Comparison of ENCODE assay signal across 36 mouse cellular contexts in genomic region chr8:3425217-3425616, GRCm38 (mm10). TPM values are rescaled to one million over a fixed set of nuclear protein-coding genes. Genes with fewer than 3 reads are reported as not detected.
A peak's percentile ranks its signal among the peaks of the same experiment; 100 is the strongest.
DNase-seq lines count a peak whose midpoint lies in the region; ATAC-seq and TF ChIP-seq lines count a peak whose summit lies in the region.
"Had no signal": no experiment of that assay in that cellular context is flagged by ENCODE, and none has a peak within 500 bp of the region (broad histone marks: within the 10 kb centered on the region; RNA-seq: fewer than 3 reads in every experiment).

No protein-coding gene starts in this region.

- DNase-seq in gastrocnemius, adult 2 months, result no peak
- no peak for DNase-seq in gastrocnemius, postnatal 10 days
- peak; percentile 17 for DNase-seq in lung, postnatal 0 days (ENCODE audit: low spot score)
- no peak for DNase-seq in lung, postnatal 4 days
- DNase-seq in large intestine, adult 2 months (ENCODE audit: low read depth, low spot score), result peak; percentile 43
- DNase-seq in neural tube, embryonic 10.5 days (ENCODE audit: extremely low spot score, low spot score), result no peak
- DNase-seq in cerebellum, adult 9-11 months, result no peak
- DNase-seq: adrenal gland, adult 2 months; adrenal gland, postnatal 36 days; cerebellum, adult 2 months; cerebellum, postnatal 25 days; gastrocnemius, postnatal 25 days; kidney, adult 11 months; kidney, postnatal 14 days; lung, embryonic 14.5 days; spleen, adult 18-20 months; thymus, postnatal 14 days had no signal

- H3K9me3 ChIP-seq in lung, postnatal 0 days (ENCODE audit: low read length), result no peaks in the 10 kb centered on the region
- H3K9me3 ChIP-seq: forebrain, embryonic 13.5 days; heart, embryonic 15.5 days; limb, embryonic 12.5 days; liver, embryonic 15.5 days; midbrain, embryonic 10.5 days; midbrain, embryonic 15.5 days had no signal

- TF ChIP-seq EP300 in lung, postnatal 0 days (IDR thresholded peaks at IDR 0.05), result no peak

- H3K4me3 ChIP-seq in gastrocnemius, adult 2 months, result no peak overlapping the region
- H3K4me3 ChIP-seq in lung, postnatal 0 days (ENCODE audit: low read depth, low read length), result no peak overlapping the region
- no peak overlapping the region for H3K4me3 ChIP-seq in brown adipose tissue, adult 24 weeks (ENCODE audit: insufficient read depth, low read depth, low read length)
- H3K4me3 ChIP-seq: forebrain, embryonic 13.5 days; heart, embryonic 15.5 days; left cerebral cortex, adult 2 months; limb, embryonic 12.5 days; liver, embryonic 15.5 days; midbrain, embryonic 10.5 days; midbrain, embryonic 15.5 days had no signal

- intact Hi-C loops in gastrocnemius, adult 2 months (cut with DNase I), result no loop called here

- H3K4me2 ChIP-seq in lung, postnatal 0 days (replicated peaks; ENCODE audit: low read depth, low read length), result no peak overlapping the region
- H3K4me2 ChIP-seq: forebrain, embryonic 13.5 days; heart, embryonic 15.5 days; limb, embryonic 12.5 days; liver, embryonic 15.5 days; lung, embryonic 14.5 days; midbrain, embryonic 15.5 days had no signal

- no peaks in the 10 kb centered on the region for H3K4me1 ChIP-seq in lung, postnatal 0 days (ENCODE audit: insufficient read depth, low read depth, low read length)
- H3K4me1 ChIP-seq in brown adipose tissue, adult 24 weeks (ENCODE audit: control insufficient read depth, insufficient read depth, insufficient read length, low read length), result peaks cover 4% of the 10 kb centered on the region; the same call in 1 of the 2 replicates
- H3K4me1 ChIP-seq: forebrain, embryonic 13.5 days; liver, embryonic 15.5 days; midbrain, embryonic 10.5 days; midbrain, embryonic 15.5 days had no signal

- H3K36me3 ChIP-seq in lung, postnatal 0 days (ENCODE audit: insufficient read depth, low read length), result peaks cover 13% of the 10 kb centered on the region; the same call in 1 of the 2 replicates

- ATAC-seq in lung, postnatal 0 days, result peak; percentile 35; the same call in 1 of the 2 replicates
- ATAC-seq: activated CD4-positive, CD25-positive, alpha-beta regulatory T cell, adult 4 months; forebrain, embryonic 13.5 days; hindbrain, embryonic 16.5 days; midbrain, embryonic 15.5 days had no signal

- H3K27ac ChIP-seq in gastrocnemius, adult 2 months, result peak overlapping the region; percentile 62
- H3K27ac ChIP-seq in lung, postnatal 0 days (ENCODE audit: low read length), result no peak overlapping the region
- H3K27ac ChIP-seq in brown adipose tissue, adult 24 weeks (replicated peaks; ENCODE audit: low read depth, low read length), result peak overlapping the region; percentile 96
- H3K27ac ChIP-seq: forebrain, embryonic 13.5 days; heart, embryonic 15.5 days; left cerebral cortex, adult 2 months; limb, embryonic 12.5 days; liver, embryonic 15.5 days; midbrain, embryonic 10.5 days; midbrain, embryonic 15.5 days had no signal

- 62% methylated on average over 5 of the region's 5 CpGs for WGBS in lung, postnatal 0 days
- WGBS in large intestine, adult 2 months, result 32% methylated on average over 5 of the region's 5 CpGs

- peak; percentile 9; the same call in 1 of the 2 replicates for TF ChIP-seq CTCF in gastrocnemius, adult 2 months (IDR thresholded peaks at IDR 0.05)
- TF ChIP-seq CTCF in lung, postnatal 0 days (IDR thresholded peaks at IDR 0.05), result no peak

- H3K9ac ChIP-seq in lung, postnatal 0 days (replicated peaks; ENCODE audit: low read depth), result no peak overlapping the region
- H3K9ac ChIP-seq: forebrain, embryonic 13.5 days; heart, embryonic 15.5 days; limb, embryonic 12.5 days; liver, embryonic 15.5 days; lung, embryonic 14.5 days; midbrain, embryonic 15.5 days had no signal

- H3K27me3 ChIP-seq in lung, postnatal 0 days (replicated peaks; ENCODE audit: insufficient read depth, low read length), result no peaks in the 10 kb centered on the region
- H3K27me3 ChIP-seq: CH12.LX; forebrain, embryonic 13.5 days; heart, embryonic 15.5 days; limb, embryonic 12.5 days; liver, embryonic 15.5 days; midbrain, embryonic 15.5 days had no signal

RNA-seq across cellular contexts. Expression of gene Arhgef18, which starts 32.4 kb away (rescaled TPM):
- total RNA-seq in gastrocnemius, adult 2 months (2021), result 10 to 100 TPM in 1 of 2 experiments, 1 to 10 TPM in 1; 6.9 to 11.8 TPM
- 10 to 100 TPM in 1 of 2 experiments, 1 to 10 TPM in 1; 9.3 to 14.2 TPM for total RNA-seq in gastrocnemius, postnatal 10 days (2021)
- polyA plus RNA-seq in lung, postnatal 0 days (2015; fragmentation: Nextera tagmentation; extraction: Ambion mirVana), result 5.8 and 6.1 TPM in 2 replicates
- polyA plus RNA-seq in brown adipose tissue, adult 24 weeks (2012; ENCODE audit: insufficient read depth, insufficient read length, missing spikeins), result 9.0 and 11.1 TPM in 2 replicates
- 17.5 and 24.2 TPM in 2 replicates for polyA plus RNA-seq in large intestine, adult 2 months (2012; rRNA removed)

RNA-seq across cellular contexts. Expression of gene Pex11g, which starts 42.3 kb away (rescaled TPM):
- 1 to 10 TPM; 2.3 to 2.6 TPM for total RNA-seq in gastrocnemius, adult 2 months (2021)
- total RNA-seq in gastrocnemius, postnatal 10 days (2021), result 1 to 10 TPM; 3.0 to 3.6 TPM
- 7.8 and 9.1 TPM in 2 replicates for polyA plus RNA-seq in lung, postnatal 0 days (2015; fragmentation: Nextera tagmentation; extraction: Ambion mirVana)
- polyA plus RNA-seq in brown adipose tissue, adult 24 weeks (2012; ENCODE audit: insufficient read depth, insufficient read length, missing spikeins), result 11.4 and 12.6 TPM in 2 replicates
- 13.2 and 13.6 TPM in 2 replicates for polyA plus RNA-seq in large intestine, adult 2 months (2012; rRNA removed)

RNA-seq across cellular contexts. Expression of gene Tex45, which starts 45.4 kb away (rescaled TPM):
- not detected for total RNA-seq in gastrocnemius, adult 2 months (2021)
- under 1 TPM in 1 of 2 experiments, not detected in 1; 0.14 TPM for total RNA-seq in gastrocnemius, postnatal 10 days (2021)
- polyA plus RNA-seq in lung, postnatal 0 days (2015; fragmentation: Nextera tagmentation; extraction: Ambion mirVana), result not detected in 2 replicates
- polyA plus RNA-seq in brown adipose tissue, adult 24 weeks (2012; ENCODE audit: insufficient read depth, insufficient read length, missing spikeins), result not detected in 2 replicates
- polyA plus RNA-seq in large intestine, adult 2 months (2012; rRNA removed), result not detected in 2 replicates
- total RNA-seq: adrenal gland, postnatal 36 days; CH12.LX; ES-E14; gastrocnemius, postnatal 25 days; heart, adult 18-20 months; hematopoietic stem cell, adult 5-6 weeks; left cerebral cortex, postnatal 25 days; liver, adult 2 months; neutrophil, adult 5-6 weeks had no signal
- polyA plus RNA-seq: activated CD4-positive, CD25-positive, alpha-beta regulatory T cell, adult 4 months; C2C12; heart, embryonic 15.5 days; kidney, embryonic 14.5 days; limb, embryonic 12.5 days; liver, embryonic 15.5 days; lung, embryonic 14.5 days; midbrain, embryonic 10.5 days had no signal

Comparison
In these comparisons a context has a peak if more than half of its experiments do, and no peak if none do; other contexts are left out.
1. DNase-seq: peak in lung, postnatal 0 days (single experiment) and large intestine, adult 2 months (single experiment); none in gastrocnemius, adult 2 months (single experiment), gastrocnemius, postnatal 10 days (single experiment), lung, postnatal 4 days (0 of 2), neural tube, embryonic 10.5 days (single experiment) and cerebellum, adult 9-11 months (single experiment).